Mouse (Mus musculus) CD8-positive naive resting alpha-beta T cell, adult 2 months (primary cell): Measurements from ENCODE around the gene Acsl4.

Experiments
- DNase-seq, 2 experiments: peaks; one replicate each; pipeline ENCODE4 v3.0.0; 2022; ENCODE audit warnings: low read depth in 2 of 2, low spot score in 2 of 2

Gene Acsl4

DNA sequence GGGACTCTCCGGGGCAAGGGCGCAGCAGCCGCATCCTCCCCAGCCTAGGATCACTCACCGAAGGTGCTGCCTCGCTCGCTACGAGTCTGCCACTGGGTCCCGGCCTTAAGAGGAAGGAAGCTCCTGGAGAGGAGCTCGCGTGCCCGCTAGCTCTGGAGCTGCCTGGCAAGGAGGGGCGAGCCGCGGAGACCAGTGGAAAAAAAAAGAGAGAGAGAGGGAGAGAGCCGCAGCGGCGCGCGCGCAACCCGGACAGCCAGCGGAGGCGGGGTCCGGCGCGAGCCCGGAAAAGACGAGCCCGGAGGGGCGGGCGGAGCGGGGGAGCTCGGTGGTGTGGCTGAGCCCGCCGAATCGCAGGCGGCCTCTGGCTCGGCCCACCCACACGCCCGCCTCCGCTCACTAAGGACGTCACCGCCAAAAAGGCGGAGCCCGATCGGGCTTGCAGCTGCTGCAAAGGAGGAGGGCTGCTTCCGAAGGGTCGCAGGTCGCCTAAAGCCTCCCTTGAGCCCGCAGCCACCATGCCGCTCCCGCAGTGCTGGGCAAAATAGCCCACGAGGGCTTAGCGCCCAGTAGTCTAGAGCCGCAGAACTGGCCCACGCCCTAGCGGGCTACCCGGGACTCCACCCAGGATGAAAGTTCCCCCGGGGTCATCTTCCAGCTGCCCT, at the start of gene Acsl4:
Acsl4 (minus strand) TSS at position 289 of the 662 bp plus-strand sequence.
- DNase-seq = peak; percentile 85 to 87

DNA sequence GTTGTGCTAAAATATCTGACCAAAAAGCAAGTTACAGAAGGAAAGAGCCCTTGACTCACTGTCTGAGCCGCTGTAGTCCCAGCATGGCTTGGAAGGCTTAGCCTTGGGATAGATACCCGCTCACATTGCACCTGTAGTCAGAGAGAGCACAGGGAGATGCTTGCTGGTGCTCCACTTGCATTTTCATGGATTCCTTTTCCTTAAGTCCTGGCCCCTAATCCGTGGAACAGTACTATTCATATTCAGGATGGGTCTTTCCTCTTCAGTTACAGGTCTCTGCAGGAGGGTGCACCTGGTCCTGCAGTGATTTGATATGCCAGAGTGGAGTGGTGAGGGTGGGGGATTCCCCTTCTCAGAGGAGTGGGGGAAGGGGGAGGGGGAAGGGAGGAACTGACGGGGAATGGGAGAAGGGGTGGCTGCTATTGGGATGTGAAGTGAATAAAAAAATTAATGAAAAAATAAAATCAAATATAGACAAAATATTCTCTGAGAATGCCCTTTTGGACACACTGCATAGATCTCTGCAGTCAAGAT, 47.7 kb upstream of the Acsl4 start:
- DNase-seq = no peak

DNA sequence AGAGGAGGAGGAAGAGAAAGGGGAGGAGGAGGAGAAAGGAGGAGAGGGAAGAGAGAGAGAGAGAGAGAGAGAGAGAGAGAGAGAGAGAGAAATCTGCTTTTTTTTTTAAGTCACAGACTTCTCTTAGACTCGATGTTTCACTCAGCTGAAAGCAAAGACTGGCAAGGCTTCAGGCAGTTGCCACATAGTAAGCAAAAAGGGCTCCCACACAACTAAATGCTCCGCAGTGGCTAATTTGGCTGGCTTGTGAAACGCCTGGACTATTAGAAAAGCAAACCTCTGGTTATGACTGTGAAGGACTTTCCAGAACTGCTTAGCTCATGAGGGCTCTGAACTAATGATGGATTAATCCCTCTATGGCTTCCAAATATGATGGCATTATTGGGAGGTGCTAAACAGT, 42.5 kb upstream of the Acsl4 start:
- DNase-seq = no peak

DNA sequence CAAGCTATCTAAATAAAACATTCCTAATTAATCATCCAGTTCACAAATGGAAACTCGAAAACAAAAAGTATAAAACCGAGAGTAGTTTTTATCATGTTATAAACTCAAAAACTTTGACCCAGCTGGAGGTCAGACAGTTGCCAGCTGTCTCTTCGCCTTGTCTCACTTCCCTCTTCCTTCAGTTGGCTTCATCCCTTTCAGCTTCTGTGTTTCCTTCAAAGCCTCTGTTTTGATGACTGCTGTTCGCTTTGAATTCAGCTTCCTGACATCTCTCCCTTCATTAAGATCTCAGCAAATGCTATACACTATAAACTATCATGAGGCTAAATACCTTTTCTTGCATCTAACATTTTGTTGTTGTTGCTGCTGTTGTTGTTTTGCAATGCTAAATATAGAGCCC, 36.8 kb upstream of the Acsl4 start:
- no peak for DNase-seq

DNA sequence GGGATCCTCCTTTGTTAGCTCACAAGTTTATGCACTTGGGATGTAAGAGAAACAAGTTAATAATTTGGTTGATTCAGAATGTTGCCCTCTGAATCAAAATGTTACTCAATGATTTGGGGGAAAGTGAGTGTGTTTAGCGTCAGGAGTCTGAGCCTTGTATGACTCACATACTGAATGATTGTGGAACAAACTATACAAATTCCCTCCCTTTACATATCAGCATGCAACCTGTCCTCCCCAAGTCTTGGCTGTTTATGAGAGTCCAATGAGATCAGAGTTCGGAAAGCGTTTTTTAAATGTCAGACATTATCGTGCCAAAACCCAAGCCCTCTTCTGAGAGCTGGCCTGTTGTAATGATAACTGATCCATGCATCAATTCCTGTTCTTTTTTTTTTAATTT, 36.3 kb upstream of the Acsl4 start:
- DNase-seq = no peak

DNA sequence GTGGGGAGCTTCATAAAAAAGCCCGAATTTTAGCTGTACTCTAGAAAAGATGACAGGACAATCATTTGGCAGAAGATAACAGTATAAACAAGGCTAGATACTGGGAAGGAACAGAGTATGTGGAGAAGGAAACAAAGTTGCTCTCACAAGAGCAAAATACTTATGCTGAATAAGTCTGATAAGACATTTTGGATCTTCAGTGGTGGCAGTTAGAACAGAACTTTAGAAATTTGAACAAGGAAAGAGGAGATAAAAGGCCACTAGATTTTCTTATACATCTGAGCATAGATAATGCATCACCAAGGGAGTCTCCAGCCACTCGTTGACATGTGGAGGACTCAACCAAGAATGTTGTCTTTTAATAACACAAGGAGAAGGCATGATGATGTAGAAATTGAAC, 23.5 kb upstream of the Acsl4 start:
- DNase-seq = no peak

DNA sequence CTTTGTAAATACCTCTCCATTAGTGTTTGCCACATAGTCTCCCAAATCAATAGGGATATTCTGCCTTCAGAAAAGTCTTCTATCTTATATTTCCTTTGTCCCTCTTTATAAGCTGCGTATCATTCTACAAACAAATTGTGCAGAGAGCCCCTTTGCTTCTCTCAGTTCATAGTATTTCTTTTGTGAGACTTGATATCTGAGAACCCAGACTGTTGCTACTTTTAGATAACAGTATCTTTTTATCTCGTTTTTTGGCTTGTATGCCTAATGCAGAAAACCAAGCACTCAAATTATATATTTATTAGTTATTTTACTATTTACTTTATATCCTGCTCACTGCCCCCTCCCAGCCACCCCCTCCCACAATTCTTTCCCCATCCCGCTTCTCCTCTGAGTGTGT, 19.7 kb upstream of the Acsl4 start:
- no peak for DNase-seq

DNA sequence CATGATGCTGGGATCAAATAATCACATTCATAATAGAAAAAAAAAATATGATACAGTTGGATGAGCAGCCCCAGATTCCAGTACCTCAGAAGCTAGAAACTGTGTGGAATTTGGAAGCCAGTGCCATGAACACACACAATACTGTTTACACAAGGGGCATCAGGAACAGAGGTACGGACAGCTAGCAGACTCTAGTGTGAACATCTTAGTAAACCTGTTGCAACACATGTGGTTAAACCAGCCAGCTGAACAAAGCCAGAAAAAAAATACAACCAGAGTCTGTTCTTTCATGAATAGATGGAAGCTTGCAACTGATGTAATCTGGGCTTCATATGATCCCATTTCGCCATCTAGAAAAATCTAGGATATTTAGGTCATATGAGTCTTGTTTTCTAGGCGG, 19.0 kb upstream of the Acsl4 start:
- DNase-seq = no peak

DNA sequence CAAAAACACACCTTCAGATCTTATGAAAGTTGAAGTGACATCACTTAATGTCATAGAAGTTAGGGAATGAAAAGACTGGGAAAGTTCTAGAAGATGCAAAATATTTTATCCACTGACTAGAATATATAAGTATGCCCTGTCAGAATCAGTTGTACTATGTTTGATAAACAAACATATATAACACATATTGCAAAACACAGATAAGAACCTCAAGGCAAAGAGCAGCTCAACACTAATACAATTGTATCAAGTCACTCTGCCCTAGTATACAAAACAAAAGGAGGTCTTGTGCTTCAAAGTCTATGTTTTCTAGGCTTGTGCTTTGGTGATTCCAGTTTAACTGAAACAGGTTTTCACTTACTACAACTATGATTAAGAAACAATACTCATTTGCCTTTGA, 12.8 kb upstream of the Acsl4 start:
- no peak for DNase-seq

DNA sequence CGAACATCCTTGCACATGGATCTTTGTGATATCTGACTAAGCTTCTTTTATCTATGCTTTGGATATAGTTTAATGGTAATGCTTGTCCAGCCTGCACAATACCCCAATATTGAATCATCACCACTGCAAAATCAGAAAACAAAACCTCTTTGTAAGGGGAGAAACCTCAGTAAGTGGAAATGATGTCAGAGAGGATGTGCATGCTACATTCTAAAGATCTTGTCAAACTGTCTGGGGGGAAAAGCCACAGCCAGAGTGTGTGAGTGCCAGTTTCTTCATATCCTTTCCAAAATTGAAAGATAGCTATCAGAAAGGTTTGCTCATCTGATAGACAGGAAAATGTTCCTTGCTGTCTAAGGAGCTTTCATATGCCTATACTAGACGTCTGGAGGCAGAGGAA, 8.3 kb upstream of the Acsl4 start:
- peak in 1 of 2 experiments; percentile 9 for DNase-seq

DNA sequence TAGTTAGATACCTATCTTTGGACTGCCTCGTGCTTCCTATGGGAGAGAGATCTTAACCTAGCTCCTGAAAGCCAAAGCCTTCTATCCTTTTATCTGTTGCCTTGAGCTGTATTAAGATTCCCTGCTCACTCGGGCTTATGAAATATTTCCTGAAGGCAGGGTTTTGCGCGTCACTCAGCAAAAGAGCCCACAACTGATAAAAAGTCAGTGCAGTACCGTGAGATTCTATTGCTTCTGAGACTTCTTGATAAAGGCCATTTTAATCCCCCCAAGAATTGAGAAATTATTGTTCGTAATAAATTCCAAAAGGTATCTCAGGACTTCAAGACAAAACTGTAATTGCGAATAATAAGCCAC, 552 bp upstream of the Acsl4 start:
- no peak for DNase-seq

DNA sequence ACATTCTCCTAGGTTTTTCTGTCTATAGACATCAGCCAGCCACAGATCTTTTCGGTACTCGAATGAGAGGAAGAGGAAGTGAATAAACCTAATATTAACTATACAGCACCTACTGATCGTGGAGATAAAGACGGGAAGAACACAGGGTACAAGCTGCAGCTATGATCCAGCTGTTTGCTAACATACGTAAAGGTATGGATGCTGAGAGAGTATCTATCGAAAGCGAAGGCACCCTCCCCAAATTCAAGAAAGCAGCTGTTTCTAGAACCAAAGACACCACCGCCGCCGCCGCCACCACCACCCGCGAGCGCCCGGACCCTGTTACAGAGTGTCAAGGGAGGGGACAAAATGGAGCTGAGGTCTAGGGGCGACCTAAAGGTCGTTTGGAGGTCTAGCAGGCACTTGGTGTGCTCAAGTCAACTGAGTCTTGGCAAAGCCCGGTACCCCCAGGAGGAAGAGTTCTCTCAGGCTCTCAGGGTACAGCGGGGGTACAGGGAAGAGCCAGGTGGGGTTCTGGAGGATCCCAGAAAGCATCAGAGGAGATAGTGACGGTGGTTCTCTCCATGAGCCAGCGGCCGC, 665 bp downstream of the Acsl4 start:
- DNase-seq = peak; percentile 8 to 10

DNA sequence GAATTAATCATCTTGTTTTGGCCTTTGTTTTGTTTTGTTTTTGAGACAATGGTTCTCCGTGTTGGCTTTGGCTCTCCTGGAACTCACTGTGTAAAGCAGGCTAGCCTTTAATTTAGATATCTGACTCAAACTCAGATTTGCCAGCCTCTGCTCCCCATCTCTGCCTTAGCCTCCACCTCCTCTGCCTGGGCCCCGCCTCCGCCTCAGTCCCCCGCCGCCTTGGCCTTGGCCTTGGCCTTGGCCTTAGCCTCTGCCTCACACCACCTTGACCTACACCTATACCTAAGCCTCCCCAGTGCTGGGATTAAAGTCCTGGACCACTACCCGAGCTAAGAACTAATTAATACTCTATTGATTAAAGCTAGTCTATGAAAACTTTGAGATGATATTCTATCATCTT, 2.2 kb downstream of the Acsl4 start:
- DNase-seq = no peak

DNA sequence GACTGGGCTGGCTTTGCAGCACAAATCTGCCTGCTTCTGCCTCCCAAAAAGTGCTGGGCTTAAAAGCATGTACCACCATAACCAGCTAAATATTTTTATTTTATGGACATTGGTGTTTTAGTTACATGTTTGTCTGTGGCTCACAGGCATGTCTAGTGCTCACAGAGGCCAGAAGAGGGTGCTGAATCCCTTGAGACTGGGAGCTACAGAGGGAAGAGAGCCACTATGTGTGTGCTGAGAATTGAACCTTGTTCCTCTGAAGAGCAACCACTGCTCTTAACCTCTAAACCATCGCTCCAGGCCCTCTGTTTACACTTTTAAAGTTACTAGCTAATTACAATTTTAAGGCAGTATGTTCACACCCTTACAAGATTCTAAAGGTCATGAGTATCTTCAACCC, 2.7 kb downstream of the Acsl4 start:
- no peak for DNase-seq

DNA sequence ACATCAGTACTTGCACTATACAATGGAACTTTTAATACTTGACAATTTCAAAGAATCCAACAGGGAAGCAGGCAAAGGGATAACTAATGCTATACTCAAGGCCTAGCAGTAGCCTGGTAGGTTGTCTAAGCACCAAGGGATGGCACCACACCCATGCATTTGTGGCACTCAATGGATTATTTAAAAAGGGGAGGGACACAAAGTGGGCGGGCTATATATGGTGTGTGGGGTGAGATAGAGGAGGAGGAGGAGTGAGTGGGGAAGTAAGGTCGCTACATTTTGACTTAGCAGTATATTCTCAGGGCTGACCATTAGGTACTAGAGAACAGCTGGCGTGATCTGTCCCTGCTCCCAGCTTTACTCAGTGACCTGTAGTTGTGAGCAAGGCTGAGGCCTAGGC, 5.4 kb downstream of the Acsl4 start:
- DNase-seq = no peak

DNA sequence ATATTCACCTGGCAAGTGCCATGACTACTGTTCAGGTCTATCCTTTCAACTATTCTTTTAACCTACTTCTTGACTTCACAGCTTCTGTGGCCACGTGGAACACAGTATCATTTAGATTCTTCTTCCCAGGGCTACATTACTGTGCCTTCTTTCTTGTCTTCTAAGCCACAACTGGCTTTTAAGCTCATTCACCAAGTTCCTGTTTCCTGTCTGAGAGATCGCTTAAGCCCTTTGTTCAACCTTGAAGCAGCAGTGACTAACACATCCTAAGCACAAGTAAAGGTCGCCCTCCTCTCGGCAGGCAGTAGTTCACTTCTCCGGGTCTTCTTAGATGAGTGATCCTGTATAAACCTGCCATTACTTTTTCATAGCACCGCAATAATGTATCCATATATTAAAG, 10.4 kb downstream of the Acsl4 start:
- DNase-seq = peak; percentile 26 to 37

DNA sequence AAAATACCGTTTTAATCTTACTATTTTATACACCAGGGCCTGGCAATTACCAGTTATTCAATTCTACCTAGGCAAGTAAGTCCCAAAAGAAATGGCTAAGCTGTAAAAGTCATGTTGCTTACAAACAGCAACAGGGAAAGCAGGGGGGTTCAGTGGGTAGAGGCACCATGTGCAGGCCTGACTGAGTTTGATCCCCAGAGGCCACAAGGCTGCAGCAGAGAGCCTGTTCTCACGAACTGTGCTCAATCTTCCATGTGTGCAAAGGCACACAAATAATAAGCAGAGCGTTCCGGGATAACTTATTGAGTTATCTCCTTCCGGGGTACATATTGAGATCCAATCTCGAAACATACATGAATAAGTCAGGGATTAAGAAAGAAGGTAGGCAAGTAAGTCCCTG, 12.3 kb downstream of the Acsl4 start:
- peak in 1 of 2 experiments; percentile 14 for DNase-seq

DNA sequence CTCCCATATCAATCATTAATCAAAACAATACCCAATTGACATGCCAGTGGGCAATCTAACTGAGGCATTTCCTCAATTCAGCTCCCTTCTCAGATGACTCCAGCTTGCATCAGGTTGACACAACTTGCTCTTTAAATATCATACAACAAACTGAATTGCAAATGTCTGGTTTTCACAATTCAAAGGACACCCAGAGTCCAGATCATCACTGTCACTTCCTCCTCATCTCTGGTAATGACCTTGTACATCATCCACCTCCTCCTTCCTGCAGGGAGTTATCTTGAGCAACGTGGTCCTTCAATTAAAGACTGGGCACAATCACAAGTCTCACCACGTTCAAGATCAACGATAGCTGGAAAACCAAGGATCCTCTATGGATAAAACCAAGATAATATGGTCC, 13.0 kb downstream of the Acsl4 start:
- DNase-seq = no peak

DNA sequence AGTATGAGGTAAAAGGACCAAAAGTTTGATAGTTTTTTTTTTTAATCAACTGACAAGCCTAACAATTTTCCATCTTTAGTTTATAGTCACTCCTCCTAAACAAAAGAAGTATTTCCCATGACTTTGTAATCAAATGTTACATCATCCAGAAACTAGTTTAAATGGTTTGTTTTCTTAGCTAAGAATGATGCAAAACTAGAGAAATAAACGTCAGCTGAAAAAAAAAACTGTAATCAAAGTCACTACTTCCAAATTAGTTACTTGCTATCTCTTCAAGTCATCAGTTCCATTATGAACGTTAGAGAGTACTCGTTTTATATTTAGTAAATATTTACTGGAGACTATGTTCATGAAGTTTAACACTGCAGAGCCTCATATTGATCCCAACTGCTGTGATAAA, 13.6 kb downstream of the Acsl4 start:
- no peak for DNase-seq

DNA sequence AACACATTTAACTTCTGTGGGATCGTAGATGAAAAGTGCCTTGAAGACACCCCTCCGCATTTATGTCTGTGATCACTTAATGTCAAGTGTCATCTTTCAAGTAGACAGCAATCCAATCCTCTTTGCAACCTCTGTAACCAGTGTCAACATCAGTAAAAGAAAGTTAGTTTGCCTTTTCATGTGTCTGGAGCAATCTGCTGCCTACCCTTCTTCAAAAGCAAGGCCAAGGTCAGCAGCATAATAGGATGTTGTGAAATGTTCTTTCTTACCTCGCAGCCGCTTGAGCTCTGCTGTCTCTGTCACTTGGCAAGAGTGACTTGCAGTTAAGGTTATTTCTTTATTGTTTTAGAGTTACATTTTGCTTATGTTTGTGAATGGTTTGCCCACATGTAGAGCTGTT, 14.8 kb downstream of the Acsl4 start:
- no peak for DNase-seq

DNA sequence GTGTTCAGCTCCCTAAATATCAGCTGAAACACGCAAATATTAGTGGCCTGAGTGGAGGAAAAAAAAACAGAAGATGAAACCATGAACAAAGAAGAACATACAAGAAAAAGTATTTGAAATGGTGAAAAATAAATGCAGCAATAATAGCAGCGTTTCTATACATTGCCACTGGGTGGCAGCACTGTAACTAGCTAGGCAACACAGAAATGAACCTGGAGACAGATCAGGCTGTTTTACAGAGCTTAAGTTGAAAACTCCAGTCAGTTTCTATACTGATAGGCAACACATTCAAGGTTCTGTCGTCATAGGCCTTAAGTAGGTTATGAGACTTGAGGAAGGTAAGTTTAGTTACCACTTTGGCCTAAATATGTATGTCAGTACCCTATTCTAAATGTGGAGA, 17.9 kb downstream of the Acsl4 start:
- DNase-seq = peak; percentile 16 to 45

DNA sequence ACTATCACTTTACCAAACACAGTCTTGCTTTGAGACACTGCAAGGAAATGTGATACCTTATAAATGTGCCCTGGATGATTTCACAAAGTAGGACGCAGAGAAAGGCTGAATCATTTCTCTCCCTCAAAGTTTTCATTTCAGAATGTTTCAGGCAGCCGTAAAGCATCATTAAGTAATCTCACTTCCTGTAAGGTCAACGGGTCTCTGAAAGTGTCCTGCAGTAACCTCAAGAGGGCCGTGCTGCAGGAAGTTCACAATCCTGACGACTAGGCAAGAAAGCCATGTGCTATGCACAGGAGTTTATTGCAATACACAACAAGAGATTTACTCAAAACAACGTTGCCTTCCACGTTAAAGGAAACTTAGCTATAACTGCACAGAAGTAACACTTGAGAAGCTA, 20.4 kb downstream of the Acsl4 start:
- no peak for DNase-seq

DNA sequence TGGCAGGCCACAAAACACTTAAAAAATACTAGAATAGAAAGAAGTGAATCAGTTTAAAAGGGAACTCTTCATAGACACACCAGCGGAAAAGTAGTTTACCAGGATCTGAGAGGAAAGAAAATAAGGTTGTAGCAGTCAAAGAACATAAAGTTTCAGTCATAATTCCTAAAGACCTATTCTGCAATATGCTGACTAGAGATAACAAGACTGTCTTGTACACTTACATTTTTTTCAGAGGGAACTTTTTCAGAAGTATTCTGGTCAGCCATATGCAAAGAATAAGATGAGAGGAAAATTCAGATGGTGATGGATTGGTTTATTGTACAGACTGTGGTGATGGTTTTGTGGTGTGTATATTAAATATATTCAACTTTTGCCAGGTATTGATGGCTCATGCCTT, 26.5 kb downstream of the Acsl4 start:
- DNase-seq = no peak
